8 mouse cellular contexts compared by ENCODE assay signal in the genomic region with DNA sequence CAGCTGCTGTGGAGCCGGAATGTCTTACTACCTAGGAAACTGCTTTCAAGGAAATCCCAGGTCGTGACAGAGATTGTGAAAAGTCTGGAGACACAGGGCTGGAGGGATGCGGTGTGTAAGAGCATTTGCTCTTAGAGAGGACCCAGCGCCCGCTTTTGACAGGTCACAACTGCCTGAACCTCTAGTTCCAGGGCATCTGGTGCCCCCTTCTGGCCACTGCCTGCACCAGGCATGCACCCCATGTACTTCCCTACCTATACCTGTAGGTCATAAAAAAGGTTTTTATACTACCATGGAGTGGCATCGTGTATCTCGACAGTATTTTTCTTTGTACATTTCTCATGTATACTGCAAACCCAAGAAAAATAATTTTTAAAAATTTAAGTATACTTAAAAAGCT.
DNase-seq lines count a peak whose midpoint lies in the region; ATAC-seq and TF ChIP-seq lines count a peak whose summit lies in the region.

No protein-coding gene starts in this region.

- intact Hi-C loops in left cerebral cortex, postnatal 4 days (cut with DNase I): no loop called here

- no peaks in the 10 kb centered on the region for H3K4me1 ChIP-seq in bone marrow, adult 2 months (ENCODE audit: control insufficient read depth, insufficient read depth, low read length)
- no peaks in the 10 kb centered on the region for H3K4me1 ChIP-seq in midbrain, embryonic 15.5 days
- H3K4me1 ChIP-seq in heart, embryonic 10.5 days: no peaks in the 10 kb centered on the region

- TF ChIP-seq POLR2A in bone marrow, adult 2 months (IDR thresholded peaks at IDR 0.05; ENCODE audit: borderline replicate concordance, control insufficient read depth, low read depth, low read length): no peak

- ATAC-seq in midbrain, embryonic 15.5 days (replicated peaks): no peak

- no peaks in the 10 kb centered on the region for H3K36me3 ChIP-seq in splenic B cell, adult 2 months (ENCODE audit: control insufficient read depth, insufficient read depth, low read length, poor library complexity, severe bottlenecking)
- no peaks in the 10 kb centered on the region for H3K36me3 ChIP-seq in midbrain, embryonic 15.5 days (replicated peaks)
- H3K36me3 ChIP-seq in heart, embryonic 10.5 days: no peaks in the 10 kb centered on the region

- WGBS in bone marrow, adult 2 months: 94% methylated on average over 7 of the region's 7 CpGs
- WGBS in midbrain, embryonic 15.5 days: 92% methylated on average over 7 of the region's 7 CpGs
- WGBS in heart, embryonic 10.5 days: 89% methylated on average over 7 of the region's 7 CpGs

- no peak overlapping the region for H3K4me3 ChIP-seq in bone marrow, adult 2 months (replicated peaks; ENCODE audit: control insufficient read depth, low read depth, low read length)
- no peak overlapping the region for H3K4me3 ChIP-seq in midbrain, embryonic 15.5 days
- no peak overlapping the region for H3K4me3 ChIP-seq in heart, embryonic 10.5 days

- no peaks in the 10 kb centered on the region for H3K9me3 ChIP-seq in midbrain, embryonic 15.5 days
- H3K9me3 ChIP-seq in heart, embryonic 10.5 days: no peaks in the 10 kb centered on the region

- DNase-seq in left cerebral cortex, postnatal 4 days: peak; percentile 3
- no peak for DNase-seq in left cerebral cortex, adult 9 months (ENCODE audit: low spot score in 2 of 2)
- DNase-seq in ES-CJ7 (ENCODE audit: low read depth, low spot score): peak; percentile 67
- peak; percentile 59 for DNase-seq in splenic B cell, adult 2 months (ENCODE audit: low read depth, low spot score)
- no peak for DNase-seq in kidney, adult 18-20 months
- no peak for DNase-seq in heart, embryonic 10.5 days (ENCODE audit: low spot score)

- peak; percentile 51; the same call in 1 of the 2 replicates for TF ChIP-seq CTCF in bone marrow, adult 2 months (IDR thresholded peaks at IDR 0.05; ENCODE audit: control insufficient read depth, insufficient read depth, low read length)

- no peaks in the 10 kb centered on the region for H3K27me3 ChIP-seq in splenic B cell, adult 2 months (ENCODE audit: control insufficient read depth, insufficient read depth, low read length, poor library complexity, severe bottlenecking)
- no peaks in the 10 kb centered on the region for H3K27me3 ChIP-seq in midbrain, embryonic 15.5 days (replicated peaks)
- H3K27me3 ChIP-seq in heart, embryonic 10.5 days (ENCODE audit: insufficient read depth, poor library complexity, severe bottlenecking): no peaks in the 10 kb centered on the region

- H3K27ac ChIP-seq in bone marrow, adult 2 months (ENCODE audit: control insufficient read depth, insufficient read depth, low read depth, low read length, poor library complexity): no peak overlapping the region
- no peak overlapping the region for H3K27ac ChIP-seq in midbrain, embryonic 15.5 days
- no peak overlapping the region for H3K27ac ChIP-seq in heart, embryonic 10.5 days

- H3K9ac ChIP-seq in midbrain, embryonic 15.5 days: no peak overlapping the region

- H3K4me2 ChIP-seq in midbrain, embryonic 15.5 days: no peak overlapping the region

Comparison
In these comparisons a context has a peak if more than half of its experiments do, and no peak if none do; other contexts are left out.
1. DNase-seq: peak in left cerebral cortex, postnatal 4 days (single experiment), ES-CJ7 (single experiment) and splenic B cell, adult 2 months (single experiment); none in left cerebral cortex, adult 9 months (0 of 2), kidney, adult 18-20 months (single experiment) and heart, embryonic 10.5 days (single experiment).